Mouse (Mus musculus): Measurements from ENCODE around the gene Gm9857.

Gene Gm9857

DNA sequence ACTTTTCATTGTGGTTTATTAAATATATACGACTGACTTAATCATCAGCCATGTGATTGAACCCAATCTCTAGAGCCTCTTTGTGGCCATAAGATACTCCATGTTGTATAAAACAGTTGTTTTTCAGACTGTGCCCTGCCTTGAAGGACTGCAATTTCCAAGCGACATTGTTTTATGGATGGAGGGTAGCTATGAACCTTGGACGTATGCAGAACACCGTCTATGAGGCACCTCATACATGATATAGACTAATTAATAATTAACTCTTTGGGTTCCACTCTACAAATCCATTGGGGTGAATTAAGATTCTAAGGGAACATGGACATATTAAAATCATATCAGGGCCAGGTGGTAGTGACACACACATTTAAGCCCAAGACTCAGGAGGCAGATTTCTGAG is 14.6 kb downstream of the Gm9857 start:
- in situ Hi-C loops (cut with MboI, MseI): no loop called here

- in situ Hi-C loops (cut with MboI, MseI): no loop called here
Observed at GRCm38 (mm10) chr3:108921822-108922221, 18.4 kb downstream of the Gm9857 start.

DNA sequence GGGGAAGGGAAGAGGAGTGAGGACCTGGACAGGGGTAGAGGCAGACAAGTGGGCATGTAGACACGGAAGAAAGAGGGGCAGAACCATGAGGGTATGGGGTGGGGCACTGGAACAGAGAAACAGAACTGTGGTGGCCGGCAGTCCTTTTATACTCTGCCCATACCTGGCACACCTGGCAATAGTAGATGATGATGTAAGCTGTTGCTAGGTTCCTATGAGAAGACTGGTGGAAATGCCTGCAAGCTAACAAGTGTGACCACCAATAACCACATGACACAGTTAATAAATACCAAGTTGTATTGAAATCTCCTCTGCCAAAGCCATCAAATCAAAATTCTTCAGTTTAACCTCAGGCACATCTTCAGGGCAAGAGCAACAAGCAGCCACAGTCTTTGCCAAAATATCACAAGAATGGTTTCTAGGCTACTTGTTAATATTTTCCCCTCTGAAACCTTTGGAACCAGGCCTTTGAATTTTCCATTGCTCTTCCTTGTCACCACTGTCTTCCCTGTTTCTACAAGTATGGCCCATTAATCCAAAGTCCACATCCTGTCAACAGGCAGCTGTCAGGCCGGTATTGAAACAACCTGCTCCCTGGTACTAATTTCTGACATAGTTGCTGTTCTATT is 19.7 kb downstream of the Gm9857 start:
- in situ Hi-C loops (cut with MboI, MseI): no loop called here

DNA sequence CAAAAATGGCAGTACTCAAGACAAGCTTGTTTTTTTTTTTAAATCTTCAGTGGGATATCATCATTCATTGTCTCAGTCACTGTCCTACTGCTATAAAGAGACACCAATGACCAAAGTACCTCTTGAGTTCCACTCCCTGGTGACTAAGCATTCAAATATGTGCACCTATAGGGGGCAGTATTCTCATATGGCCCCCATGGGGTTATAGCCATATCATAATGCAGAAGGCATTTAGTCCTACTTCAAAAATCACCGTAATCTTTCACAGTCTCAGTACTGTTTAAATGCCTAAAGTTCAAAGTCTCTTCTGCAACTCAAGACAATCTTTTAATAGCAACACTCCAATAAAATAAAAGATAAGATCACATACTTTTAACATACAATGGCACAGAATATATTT is 21.4 kb downstream of the Gm9857 start:
- in situ Hi-C loops (cut with MboI, MseI): loop anchor here in 1 of 2 experiments (10.0 kb wide), 1 partner anchor 234 kb away; no protein-coding TSS in a partner anchor

DNA sequence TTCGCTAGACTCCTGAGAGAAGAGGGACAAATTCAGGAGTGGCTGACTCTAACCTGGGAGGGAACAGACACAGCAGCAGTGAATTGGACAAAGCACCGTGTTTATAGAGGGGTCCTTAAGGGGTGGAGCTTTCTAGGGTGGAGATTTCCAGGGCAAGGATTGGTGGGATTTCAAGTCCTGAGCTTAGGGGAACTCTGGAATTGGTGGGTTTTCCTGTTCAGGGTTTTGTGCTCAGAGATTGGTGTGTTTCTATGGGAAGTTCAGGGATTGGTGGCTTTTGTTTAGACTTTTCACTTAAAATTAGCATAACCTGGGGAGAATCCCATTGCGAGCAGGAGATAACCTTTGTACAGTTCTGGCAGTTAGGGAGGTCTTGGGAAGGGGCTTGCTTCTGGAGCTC is 22.3 kb downstream of the Gm9857 start:
- in situ Hi-C loops (cut with MboI, MseI): loop anchor here in 1 of 2 experiments (10.0 kb wide), 1 partner anchor 233 kb away; no protein-coding TSS in a partner anchor

DNA sequence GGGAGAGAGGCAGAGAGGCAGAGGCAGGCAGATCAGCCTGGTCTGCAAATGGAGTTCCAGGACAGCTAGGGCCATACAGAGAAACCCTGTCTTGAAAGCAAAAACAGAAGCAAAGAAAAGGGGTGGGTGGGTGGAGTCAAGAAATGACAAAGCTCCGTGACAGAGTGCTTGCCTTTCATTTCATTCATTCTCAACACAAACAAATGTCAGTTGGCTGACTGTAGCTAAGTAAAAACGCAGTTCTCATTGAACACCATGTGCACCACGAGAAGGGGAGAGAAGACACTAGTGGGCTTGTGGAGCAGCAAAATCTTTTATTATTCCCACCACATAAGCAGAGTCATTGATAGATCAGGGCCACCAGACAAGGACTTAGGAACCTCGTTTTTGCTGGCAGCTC is 23.4 kb downstream of the Gm9857 start:
- in situ Hi-C loops (cut with MboI, MseI): loop anchor here in 1 of 2 experiments (10.0 kb wide), 1 partner anchor 232 kb away; no protein-coding TSS in a partner anchor

DNA sequence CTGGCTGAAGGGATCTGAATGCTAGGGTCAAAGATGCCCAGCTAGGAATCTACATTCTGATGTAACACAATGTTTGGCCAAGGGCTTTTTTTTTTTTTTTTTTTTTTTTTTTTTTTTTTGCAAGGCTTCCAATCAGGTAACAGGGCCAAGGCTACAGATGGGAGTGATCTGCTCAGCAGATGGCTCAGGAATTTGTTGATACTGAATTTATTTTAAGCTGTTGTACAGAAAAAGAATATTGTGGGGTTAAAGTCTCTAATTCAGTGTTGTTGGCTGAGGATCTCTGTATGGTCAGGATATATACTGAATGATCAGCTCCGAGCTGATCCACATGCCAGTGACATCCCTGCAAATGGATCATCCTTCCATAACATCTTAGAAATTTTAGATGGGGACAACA is 24.2 kb downstream of the Gm9857 start:
- in situ Hi-C loops (cut with MboI, MseI): loop anchor here in 1 of 2 experiments (10.0 kb wide), 1 partner anchor 231 kb away; no protein-coding TSS in a partner anchor

GRCm38 (mm10) chr3:108911548-108912413 is 28.5 kb downstream of the Gm9857 start, which contains the start of gene Prpf38b:
TSS of gene Prpf38b (minus strand) at chr3:108911727.
- in situ Hi-C loops (cut with MboI, MseI): loop anchor here in 1 of 2 experiments (10.0 kb wide), 1 partner anchor 227 kb away; no protein-coding TSS in a partner anchor

GRCm38 (mm10) chr3:108911081-108911547 is 29.1 kb downstream of the Gm9857 start:
- in situ Hi-C loops (cut with MboI, MseI): loop anchor here in 1 of 2 experiments (10.0 kb wide), 1 partner anchor 226 kb away; no protein-coding TSS in a partner anchor

DNA sequence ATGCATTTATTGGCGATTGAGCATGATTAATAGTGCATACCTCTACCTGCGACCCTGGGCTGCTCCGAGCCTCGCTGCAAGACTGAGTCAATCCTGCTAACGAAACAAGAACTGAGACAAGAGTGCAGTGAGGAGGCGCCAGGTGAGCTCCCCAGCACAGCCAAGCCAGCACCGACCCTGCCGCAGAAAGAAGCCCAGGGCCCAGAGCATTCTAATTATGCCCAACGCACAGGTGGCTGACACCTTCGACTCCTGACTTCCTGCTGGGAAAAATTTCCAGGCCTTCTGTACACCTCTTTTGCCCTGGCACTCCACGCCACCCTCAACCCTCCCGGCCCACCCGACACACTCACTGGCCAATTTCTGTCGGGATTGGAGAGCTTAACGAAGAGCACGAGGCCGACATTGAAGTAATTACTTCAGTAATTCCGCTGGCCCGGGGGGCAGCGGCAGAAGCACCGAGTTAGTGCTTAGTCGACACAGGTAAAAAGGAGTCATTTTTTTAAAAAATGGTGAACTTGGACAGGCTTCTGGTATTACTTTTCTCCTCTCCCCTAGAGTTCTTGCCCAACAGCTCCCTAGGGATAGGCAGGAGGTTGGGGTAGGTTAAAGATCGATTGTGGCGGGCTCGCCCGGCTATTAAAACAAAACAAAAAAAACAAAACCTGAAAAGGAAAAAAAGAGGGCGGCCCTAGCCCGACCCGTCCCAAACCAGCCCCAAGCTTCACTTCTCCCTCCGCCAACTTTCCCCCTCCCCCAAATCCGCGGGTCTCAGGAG is 29.8 kb downstream of the Gm9857 start:
- in situ Hi-C loops (cut with MboI, MseI): loop anchor here in 1 of 2 experiments (10.0 kb wide), 1 partner anchor 226 kb away; no protein-coding TSS in a partner anchor

DNA sequence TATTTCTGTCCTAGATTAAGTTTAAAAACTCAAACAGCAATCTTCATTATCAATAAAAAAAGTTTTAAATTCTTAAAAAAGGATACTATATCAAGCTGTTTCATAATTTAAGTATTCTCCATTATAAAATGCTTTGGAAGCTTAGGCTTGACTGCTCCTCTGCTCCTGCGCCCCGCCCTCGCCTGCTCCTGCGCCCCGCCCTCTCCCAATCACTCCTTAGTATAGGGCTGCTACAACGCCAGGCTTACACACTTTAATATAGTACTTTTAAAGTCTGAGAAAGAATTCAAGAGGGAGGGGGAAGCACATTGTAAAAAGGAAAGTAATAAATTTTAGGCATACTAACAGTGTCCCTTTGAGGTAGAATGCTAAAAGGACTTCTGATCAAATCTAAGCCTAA is 37.3 kb downstream of the Gm9857 start:
- in situ Hi-C loops (cut with MboI, MseI): loop anchor here in 1 of 2 experiments (5.0 kb wide), 1 partner anchor 56 kb away; no protein-coding TSS in a partner anchor

- in situ Hi-C loops (cut with MboI, MseI): loop anchor here in 1 of 2 experiments (5.0 kb wide), 1 partner anchor 55 kb away; no protein-coding TSS in a partner anchor
Observed at GRCm38 (mm10) chr3:108902038-108902437, 38.2 kb downstream of the Gm9857 start.

GRCm38 (mm10) chr3:108900681-108901080 is 39.6 kb downstream of the Gm9857 start:
- in situ Hi-C loops (cut with MboI, MseI): loop anchor here in 1 of 2 experiments (5.0 kb wide), 1 partner anchor 53 kb away; no protein-coding TSS in a partner anchor

GRCm38 (mm10) chr3:108900147-108900546 is 40.1 kb downstream of the Gm9857 start:
- in situ Hi-C loops (cut with MboI, MseI): loop anchor here in 1 of 2 experiments (5.0 kb wide), 1 partner anchor 53 kb away; no protein-coding TSS in a partner anchor

- in situ Hi-C loops (cut with MboI, MseI): no loop called here
Observed at GRCm38 (mm10) chr3:108898640-108899039, 41.6 kb downstream of the Gm9857 start.

DNA sequence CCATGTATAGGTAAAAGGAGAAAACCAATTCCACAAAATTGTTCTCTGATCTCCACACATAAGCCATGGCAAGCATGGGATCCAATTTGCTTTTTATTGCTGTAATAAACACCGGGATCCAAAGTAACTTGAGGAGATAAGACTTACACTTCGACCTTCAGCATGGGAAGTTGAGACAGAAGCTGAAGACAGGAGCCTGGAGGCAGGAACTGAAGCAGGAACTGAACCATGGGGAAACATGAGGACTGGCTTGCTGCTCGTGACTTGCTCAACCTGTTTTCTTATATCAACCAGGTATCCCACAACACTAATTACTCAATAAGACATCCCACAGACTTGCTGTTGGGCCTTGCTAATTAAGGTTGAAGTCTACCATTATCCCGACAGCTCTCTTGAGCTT is 47.3 kb downstream of the Gm9857 start:
- in situ Hi-C loops (cut with MboI, MseI): no loop called here

- in situ Hi-C loops (cut with MboI, MseI): no loop called here
Observed at GRCm38 (mm10) chr3:108892080-108892479, 48.2 kb downstream of the Gm9857 start.
